Mouse (Mus musculus) bone marrow macrophage, adult 2 months (primary cell): Measurements from ENCODE around the gene Pwwp2b.

Experiments
- CTCF ChIP-seq: IDR thresholded peaks from 2 replicates; pipeline ENCODE4 v1.5.1; 2012; ENCODE audit warnings: low read depth, mild to moderate bottlenecking, low read length, moderate library complexity
- POLR2A ChIP-seq: IDR thresholded peaks from 2 replicates; pipeline ENCODE4 v1.6.1; 2012; ENCODE audit warnings: mild to moderate bottlenecking, low read depth, low read length, borderline replicate concordance

GRCm38 (mm10) chr7:139313413-139313812 is 65.1 kb downstream of the Pwwp2b start:
- TF ChIP-seq POLR2A (no peak), CTCF (no peak)
